Mouse (Mus musculus) cerebellum, adult 11-12 months (tissue): ENCODE measurements at regions not wholly inside any gene's neighbourhood (a gene's known extent, or its start where the extent isn't known, plus 50 kb on each side); places are given as distances from the start of the nearest gene placed in this dataset.

ENCODE experiments used
- DNase-seq: peaks from one replicate; pipeline ENCODE4 v3.0.0; 2022

- DNase-seq: no peak
Observed at GRCm38 (mm10) chr13:42593488-42594170, 86.8 kb upstream of the Phactr1 start.

GRCm38 (mm10) chr13:42595180-42595579 is 85.2 kb upstream of the Phactr1 start:
- no peak for DNase-seq

GRCm38 (mm10) chr13:42597781-42598180 is 82.6 kb upstream of the Phactr1 start:
- no peak for DNase-seq

- no peak for DNase-seq
Observed at GRCm38 (mm10) chr13:42603308-42603707, 77.1 kb upstream of the Phactr1 start.

GRCm38 (mm10) chr13:42607735-42608134 is 72.7 kb upstream of the Phactr1 start:
- no peak for DNase-seq

- no peak for DNase-seq
Observed at GRCm38 (mm10) chr13:42608963-42609362, 71.5 kb upstream of the Phactr1 start.

- no peak for DNase-seq
Observed at GRCm38 (mm10) chr13:42613326-42613725, 67.1 kb upstream of the Phactr1 start.

- no peak for DNase-seq
Observed at GRCm38 (mm10) chr13:42615826-42616225, 64.6 kb upstream of the Phactr1 start.

- DNase-seq: no peak
Observed at GRCm38 (mm10) chr13:42617225-42617624, 63.2 kb upstream of the Phactr1 start.

- DNase-seq: no peak
Observed at GRCm38 (mm10) chr13:42617844-42618243, 62.6 kb upstream of the Phactr1 start.

GRCm38 (mm10) chr13:42619555-42620280 is 60.7 kb upstream of the Phactr1 start:
- DNase-seq: no peak

GRCm38 (mm10) chr13:42623491-42623890 is 56.9 kb upstream of the Phactr1 start:
- DNase-seq: peak; percentile 4
